Mouse (Mus musculus) T-helper 17 cell (primary cell): ENCODE measurements around the gene Esp36.
"Not testable (repeated sequence)": the region's sequence is repeated elsewhere in the genome, so short reads cannot be mapped to it uniquely, and the experiment has no call there.

Source experiments
- in situ Hi-C, 2 experiments: fragments of 300-600 bp; cut with MboI, MseI; formaldehyde crosslinking; loops; 1 replicate in 1 of 2; 2 replicates in 1 of 2; pipeline ENCODE4 v1.15.1; 2025; ENCODE audit warnings: high pct_unique_total_duplicates in 2 of 2

The Esp36 gene

GRCm38 (mm10) chr17:38420085-38420484 is at the start of gene Esp36:
Gene Esp36 (minus strand): TSS chr17:38420185.
- in situ Hi-C loops = no loop called here

DNA sequence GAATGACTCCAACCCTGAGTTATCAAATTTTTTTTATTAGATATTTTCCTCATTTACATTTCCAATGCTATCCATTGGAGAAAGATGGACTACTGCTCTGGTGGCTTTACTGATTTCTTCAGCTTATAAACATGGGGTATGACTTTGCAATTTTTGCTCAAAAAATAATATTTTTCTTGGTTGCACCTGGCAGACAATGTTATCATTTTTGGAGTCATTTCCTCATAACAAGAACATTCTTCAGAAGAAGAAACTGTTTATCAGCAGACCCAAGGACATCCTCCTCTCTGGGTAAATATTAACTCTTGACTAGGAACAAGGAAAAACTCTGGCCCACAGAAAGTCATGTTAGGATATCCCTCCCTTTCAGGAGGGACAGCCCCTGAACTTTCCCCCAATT is 36.2 kb upstream of the Esp36 start:
- in situ Hi-C loops = not testable (repeated sequence)

GRCm38 (mm10) chr17:38450688-38451087 is 30.7 kb upstream of the Esp36 start:
- in situ Hi-C loops = no loop called here

GRCm38 (mm10) chr17:38406135-38406534 is 13.8 kb downstream of the Esp36 start:
- in situ Hi-C loops = no loop called here

DNA sequence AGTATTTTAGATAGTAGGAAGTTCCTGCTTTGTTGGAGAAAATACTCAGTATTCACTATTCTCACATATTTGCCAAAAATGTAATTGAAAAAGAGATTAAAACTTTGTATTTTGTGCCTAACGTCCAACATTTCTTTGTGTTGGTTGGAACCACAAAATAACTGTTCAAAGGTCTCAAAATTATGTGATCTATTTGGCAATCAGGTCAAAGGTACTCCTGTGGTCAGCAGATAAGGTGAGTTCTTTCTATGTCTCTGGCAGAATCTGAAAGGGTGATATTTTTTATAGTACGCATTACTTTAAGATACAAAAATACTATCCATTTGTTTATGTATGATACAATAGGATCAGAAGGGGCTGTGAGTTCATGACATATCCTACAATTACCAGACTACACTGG is 28.2 kb downstream of the Esp36 start:
- in situ Hi-C loops = no loop called here
